Mouse (Mus musculus) kidney, embryonic 16.5 days (tissue): ENCODE data around the gene H1f0. TPM values are rescaled to one million over a fixed set of nuclear protein-coding genes. Genes with fewer than 3 reads are reported as not detected.

Source experiments
- ATAC-seq: fragments of 200-750 bp; cut with Nextera tagmentation; 2 replicates; pipeline ENCODE4 v1.8.0; 2017; ENCODE audit warnings: moderate TSS enrichment; ENCODE audit not compliant: low FRiP score, low TSS enrichment
- H3K27ac ChIP-seq: fragments of 300-500 bp; sonication (generic); 2 replicates; pipeline ENCODE4 v1.5.1; 2014; ENCODE audit warnings: low read length
- H3K27me3 ChIP-seq: fragments of 300-500 bp; sonication (generic); 2 replicates; pipeline ENCODE4 v1.6.1; 2014; ENCODE audit warnings: low read length, control low read depth, mixed read lengths; ENCODE audit not compliant: insufficient read depth
- H3K36me3 ChIP-seq: fragments of 300-500 bp; sonication (generic); 2 replicates; pipeline ENCODE4 v1.6.1; 2014; ENCODE audit warnings: low read length, control low read depth, mixed read lengths; ENCODE audit not compliant: insufficient read depth
- H3K4me1 ChIP-seq: fragments of 300-500 bp; sonication (generic); 2 replicates; pipeline ENCODE4 v1.6.1; 2014; ENCODE audit warnings: low read length, control low read depth, mixed read lengths; ENCODE audit not compliant: insufficient read depth
- H3K4me2 ChIP-seq: fragments of 300-500 bp; sonication (generic); replicated peaks from 2 replicates; pipeline ENCODE4 v1.6.1; 2014; ENCODE audit warnings: low read depth, low read length
- H3K4me3 ChIP-seq: fragments of 300-500 bp; sonication (generic); 2 replicates; pipeline ENCODE4 v1.5.1; 2014; ENCODE audit warnings: mild to moderate bottlenecking, low read length
- H3K9ac ChIP-seq: fragments of 300-500 bp; sonication (generic); replicated peaks from 2 replicates; pipeline ENCODE4 v1.6.1; 2014; ENCODE audit warnings: low read length
- H3K9me3 ChIP-seq: fragments of 300-500 bp; sonication (generic); 2 replicates; pipeline ENCODE4 v1.6.1; 2016; ENCODE audit warnings: low read length, control low read depth
- WGBS: fragments of 180-500 bp; shearing (Covaris S2); extraction: QIAGEN DNeasy Blood & Tissue Kit; methylation state at CpG from one replicate; pipeline ENCODE4 v1.1.7; 2014; 5-methylcytosine and 5-hydroxymethylcytosine counted together
- microRNA-seq: library from miRNA; unstranded; fragments of <30 nt; microRNA quantifications from one replicate; pipeline ENCODE4, GENCODE M21; 2016
- polyA plus RNA-seq: library from polyadenylated mRNA; unstranded; fragments of >200 nt; fragmentation: Nextera tagmentation; extraction: Ambion mirVana; gene quantifications from 2 replicates; pipeline ENCODE4 v1.2.1, GENCODE M21; 2015

Gene H1f0
- polyA plus RNA-seq, 1 experiment from 2014 or later, result 521 TPM

DNA sequence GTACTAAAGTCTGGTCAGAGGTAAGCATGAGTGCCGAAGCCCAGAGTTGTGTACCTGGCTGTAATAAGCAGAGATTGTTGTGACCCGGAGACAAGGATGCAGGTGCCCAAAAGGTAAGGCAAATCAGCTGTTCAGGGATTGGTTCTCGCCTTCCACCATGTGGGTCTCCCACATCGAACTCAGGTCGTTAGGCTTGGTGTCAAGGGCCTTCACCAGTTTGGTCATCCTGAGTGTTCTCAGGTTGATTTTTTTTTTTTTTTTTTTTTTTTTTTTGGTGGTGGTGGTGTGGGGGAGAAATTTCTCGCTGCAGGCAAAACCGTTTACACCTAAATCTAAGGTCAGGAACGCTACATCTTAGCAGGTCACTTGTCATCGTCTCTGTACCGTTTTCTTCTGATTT lies 46.2 kb downstream of the H1f0 start:
- Histone ChIP-seq H3K4me2 (peak overlapping the region; percentile 90), H3K9me3 (no peaks in the 10 kb centered on the region), H3K27me3 (no peaks in the 10 kb centered on the region), H3K4me3 (peak overlapping the region; percentile 97), H3K27ac (peak overlapping the region; percentile 92), H3K4me1 (peaks cover 15% of the 10 kb centered on the region), H3K36me3 (peaks cover 31% of the 10 kb centered on the region), H3K9ac (peak overlapping the region; percentile 87)
- ATAC-seq, result no peak
- 34% methylated on average over 10 of the region's 10 CpGs for WGBS

DNA sequence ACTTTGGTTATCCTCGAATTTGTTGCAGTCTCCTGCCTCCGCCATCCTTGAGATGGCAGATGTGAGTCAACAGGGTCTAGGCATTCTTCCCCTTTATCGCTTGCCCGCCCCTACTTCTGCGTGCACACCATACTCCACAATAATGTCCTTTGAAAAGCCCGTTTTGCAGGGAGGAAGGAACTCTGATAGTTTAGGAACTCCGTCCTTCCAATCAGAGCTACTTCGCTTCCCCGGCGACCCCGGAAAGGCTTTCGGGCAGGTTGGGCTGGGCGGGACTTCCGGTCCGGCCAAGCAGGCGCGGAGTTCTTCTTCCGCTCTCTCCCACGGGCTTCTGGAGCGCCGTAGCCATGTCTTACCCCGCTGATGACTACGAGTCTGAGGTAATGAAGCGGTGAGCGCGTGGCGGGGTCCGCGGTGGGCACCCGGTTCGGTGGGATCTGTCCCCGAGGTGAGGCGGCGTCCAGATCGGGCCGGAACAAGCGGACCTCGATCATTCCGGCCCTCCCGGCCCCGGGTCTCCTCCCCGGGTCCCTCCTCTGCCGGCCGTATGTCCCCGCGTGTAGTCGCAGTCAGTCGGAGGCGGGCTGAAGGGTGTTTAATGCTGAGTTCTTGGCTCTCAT lies 46.8 kb downstream of the H1f0 start, which contains the start of gene Eif3l:
TSS of gene Eif3l (plus strand) at position 267 of the 620 bp plus-strand sequence.
- peak within 1 kb of the TSS; percentile 97 for H3K4me3 ChIP-seq
- H3K4me2 ChIP-seq, result peak within 1 kb of the TSS; percentile 90
- peak within 1 kb of the TSS; percentile 87 for H3K9ac ChIP-seq
- under 1% methylated on average over 49 of the region's 49 CpGs for WGBS
- peaks cover 15% of the 10 kb centered on the region for H3K4me1 ChIP-seq
- peak; percentile 87 for ATAC-seq
- H3K36me3 ChIP-seq, result peaks cover 37% of the 10 kb centered on the region
- peak within 1 kb of the TSS; percentile 92 for H3K27ac ChIP-seq
- H3K9me3 ChIP-seq, result no peaks in the 10 kb centered on the region
- no peaks in the 10 kb centered on the region for H3K27me3 ChIP-seq

DNA sequence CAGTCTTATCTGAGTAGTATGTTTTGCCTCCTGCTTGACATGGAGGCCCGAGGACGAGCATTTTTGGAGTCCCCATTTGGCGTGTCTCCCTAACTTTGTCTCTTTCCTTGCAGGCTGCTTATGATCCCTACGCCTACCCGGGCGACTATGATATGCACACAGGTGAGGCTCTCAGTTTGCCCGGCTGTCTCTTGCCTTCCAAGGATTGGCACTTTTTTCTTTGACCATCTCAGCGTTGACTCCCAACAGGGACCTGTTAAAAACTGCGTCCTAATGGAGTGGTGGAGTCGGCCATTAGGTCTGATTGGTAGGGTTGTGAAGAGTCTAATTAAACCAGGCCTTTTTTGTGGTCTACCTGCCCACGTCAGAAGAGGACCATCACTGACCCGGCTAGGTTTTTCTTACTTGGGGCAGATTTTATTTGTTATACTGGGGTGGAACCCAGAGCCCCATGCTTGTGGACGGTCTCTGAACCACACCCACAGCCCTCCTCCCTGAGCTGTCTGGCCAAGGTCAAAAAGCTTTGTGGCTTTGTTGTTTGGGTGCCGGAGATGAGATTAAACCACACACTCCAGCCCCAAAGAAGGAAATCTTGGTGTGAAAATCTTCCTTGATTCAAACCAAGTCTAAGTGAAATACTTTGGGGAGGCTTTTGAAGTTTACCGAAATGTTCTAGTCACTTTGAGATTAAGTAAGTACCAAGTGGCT lies 47.6 kb downstream of the H1f0 start:
- peaks cover 15% of the 10 kb centered on the region for H3K4me1 ChIP-seq
- H3K9me3 ChIP-seq, result no peaks in the 10 kb centered on the region
- H3K27me3 ChIP-seq, result no peaks in the 10 kb centered on the region
- ATAC-seq, result no peak; the same call in 1 of the 2 replicates
- H3K4me2 ChIP-seq, result peak overlapping the region; percentile 90
- peaks cover 42% of the 10 kb centered on the region for H3K36me3 ChIP-seq
- peak overlapping the region; percentile 97 for H3K4me3 ChIP-seq
- 0 out of 2 replicates have a peak overlapping the region, but pooled peaks have one; percentile 92 for H3K27ac ChIP-seq
- peak overlapping the region; percentile 87 for H3K9ac ChIP-seq
- 35% methylated on average over 15 of the region's 15 CpGs for WGBS

DNA sequence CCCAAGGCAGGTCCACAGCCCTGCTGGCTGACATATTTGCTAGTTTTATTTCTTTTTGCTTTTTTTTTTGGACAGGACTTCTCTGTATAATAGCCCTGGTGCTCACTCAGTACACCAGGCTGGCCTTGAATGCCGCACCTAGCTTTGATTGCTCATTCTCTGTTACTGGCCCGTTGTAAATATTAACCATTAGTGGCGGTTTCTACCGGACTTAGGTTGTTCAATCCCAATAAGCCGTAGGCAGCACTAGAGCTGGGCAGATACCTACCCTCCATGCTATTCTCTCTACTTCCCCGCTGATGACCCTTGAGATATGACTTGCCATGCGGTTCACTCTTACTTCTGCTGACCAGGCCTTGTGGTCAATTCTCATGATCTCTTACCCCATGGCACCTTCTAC lies 51.3 kb downstream of the H1f0 start:
- 91% methylated on average over 7 of the region's 7 CpGs for WGBS
- Histone ChIP-seq H3K27ac (no peak overlapping the region), H3K9me3 (no peaks in the 10 kb centered on the region), H3K4me2 (no peak overlapping the region), H3K36me3 (peaks cover 79% of the 10 kb centered on the region), H3K27me3 (no peaks in the 10 kb centered on the region), H3K4me3 (no peak overlapping the region), H3K4me1 (peaks cover 11% of the 10 kb centered on the region), H3K9ac (no peak overlapping the region)
- ATAC-seq, result no peak

Small RNA genes within 50 kb of the gene (microRNA-seq; reads per million reads assigned to microRNA genes)
- gene Mir6956, result 0.95 reads per million

Other genes with a start within 250 kb of the H1f0 start
- gene Card10, start 225.4 kb upstream of the H1f0 start, polyA plus RNA-seq, result 9.9 and 10.6 TPM in 2 replicates
- gene Cdc42ep1, start 185.8 kb upstream of the H1f0 start, polyA plus RNA-seq, result 58.5 and 59.7 TPM in 2 replicates
- gene Lgals2, start 172.9 kb upstream of the H1f0 start, polyA plus RNA-seq, result 0.54 and 0.77 TPM in 2 replicates
- 54.7 and 61.9 TPM in 2 replicates for gene Gga1, start 151.3 kb upstream of the H1f0 start, polyA plus RNA-seq
- gene Gm49510, start 128.8 kb upstream of the H1f0 start, polyA plus RNA-seq, result 0.37 and 0.70 TPM in 2 replicates
- 33.1 and 41.0 TPM in 2 replicates for gene Sh3bp1, start 128.7 kb upstream of the H1f0 start, polyA plus RNA-seq
- 11.7 and 12.0 TPM in 2 replicates for gene Pdxp, start 114.5 kb upstream of the H1f0 start, polyA plus RNA-seq
- 659 and 673 TPM in 2 replicates for gene Lgals1, start 101.7 kb upstream of the H1f0 start, polyA plus RNA-seq
- gene Nol12, start 93.5 kb upstream of the H1f0 start, polyA plus RNA-seq, result 55.0 and 59.9 TPM in 2 replicates
- gene Triobp, start 80.7 kb upstream of the H1f0 start, polyA plus RNA-seq, result 67.3 and 78.4 TPM in 2 replicates
- not detected in 2 replicates for gene Galr3, start 13.4 kb downstream of the H1f0 start, polyA plus RNA-seq
- gene Ankrd54, start 34.4 kb downstream of the H1f0 start, polyA plus RNA-seq, result 51.7 and 52.5 TPM in 2 replicates
- 254 and 260 TPM in 2 replicates for gene Eif3l, start 46.7 kb downstream of the H1f0 start, polyA plus RNA-seq
- gene Micall1, start 80.4 kb downstream of the H1f0 start, polyA plus RNA-seq, result 8.5 and 8.9 TPM in 2 replicates
- gene Polr2f, start 112.6 kb downstream of the H1f0 start, polyA plus RNA-seq, result 264 and 294 TPM in 2 replicates
- gene 1700088E04Rik, start 112.8 kb downstream of the H1f0 start, polyA plus RNA-seq, result 10.1 and 11.9 TPM in 2 replicates
- 0.51 and 0.56 TPM in 2 replicates for gene Sox10, start 136.8 kb downstream of the H1f0 start, polyA plus RNA-seq
- 56.9 and 57.8 TPM in 2 replicates for gene Pick1, start 200.7 kb downstream of the H1f0 start, polyA plus RNA-seq
- gene Gm49486, start 200.9 kb downstream of the H1f0 start, polyA plus RNA-seq, result 0.55 and 0.72 TPM in 2 replicates
- gene Slc16a8, start 226.3 kb downstream of the H1f0 start, polyA plus RNA-seq, result 0.24 and 0.30 TPM in 2 replicates